Mouse (Mus musculus): ENCODE data around the gene Zmynd8.

GRCm38 (mm10) chr2:165885225-165885950 lies 13.4 kb downstream of the Zmynd8 start:
- TF ChIP-seq CTCF (IDR thresholded peaks at IDR 0.05; ENCODE audit: borderline replicate concordance, insufficient read depth, low read length), result no peak
- peak; percentile 36 for TF ChIP-seq POLR2A (IDR thresholded peaks at IDR 0.05; ENCODE audit: low read depth, low read length)

Data from embryonic fibroblast, embryonic 13.5 days (primary cell).